In the genomic region with DNA sequence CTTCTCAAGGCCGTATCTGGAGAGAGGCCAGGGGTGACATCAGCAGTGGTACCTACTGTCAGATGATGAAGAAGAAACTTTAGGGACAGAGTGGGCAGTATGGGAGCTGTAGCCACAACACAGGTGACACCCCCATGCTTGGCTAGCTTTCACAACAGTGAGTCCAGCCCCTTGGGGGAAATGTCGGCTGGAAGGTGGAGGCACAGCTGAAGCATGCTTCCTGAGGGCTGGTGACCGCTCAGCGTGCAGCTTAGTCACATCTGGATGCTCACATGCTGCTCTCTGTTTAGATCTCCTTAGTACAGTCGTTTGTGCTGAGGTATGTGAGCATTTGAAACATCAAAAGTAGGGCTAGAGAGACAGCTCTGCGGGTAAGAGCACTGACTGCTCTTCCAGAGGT, we compare ENCODE assay signal across 22 mouse cellular contexts.
DNase-seq lines count a peak whose midpoint lies in the region; ATAC-seq and TF ChIP-seq lines count a peak whose summit lies in the region.
"Had no signal": no experiment of that assay in that cellular context is flagged by ENCODE, and none has a peak within 500 bp of the region (broad histone marks: within the 10 kb centered on the region; RNA-seq: fewer than 3 reads in every experiment).

No protein-coding gene starts in this region.

- DNase-seq in testis, postnatal 10 days (ENCODE audit: low spot score), result peak; percentile 39
- DNase-seq in testis, postnatal 14 days (ENCODE audit: low spot score), result no peak
- DNase-seq in Patski (ENCODE audit: low read depth, low spot score), result no peak
- DNase-seq in spleen, adult 2 months (ENCODE audit: low read depth in 1 of 2, low spot score in 2 of 2), result peak; percentile 25 to 59
- no peak for DNase-seq in layer of hippocampus, adult 2 months (ENCODE audit: low spot score in 2 of 2)
- no peak for DNase-seq in layer of hippocampus, postnatal 14 days (ENCODE audit: low spot score in 2 of 2)
- no peak for DNase-seq in midbrain, postnatal 0 days (ENCODE audit: low spot score)
- DNase-seq: adrenal gland, adult 8-10 months; adrenal gland, postnatal 36 days; cerebellum, adult 8-10 months; cerebellum, postnatal 14 days; embryo, embryonic 11 days; gastrocnemius, adult 2 months; gastrocnemius, postnatal 25 days; heart, postnatal 4 days had no signal

- H3K27me3 ChIP-seq in Patski, result no peaks in the 10 kb centered on the region
- H3K27me3 ChIP-seq in spleen, adult 2 months (ENCODE audit: control insufficient read depth, insufficient read depth, low read length), result no peaks in the 10 kb centered on the region
- H3K27me3 ChIP-seq in midbrain, postnatal 0 days (ENCODE audit: insufficient read depth, low read length), result no peaks in the 10 kb centered on the region
- H3K27me3 ChIP-seq: embryonic facial prominence, embryonic 15.5 days; heart, embryonic 13.5 days; hindbrain, embryonic 12.5 days had no signal

- no peak overlapping the region for H3K4me2 ChIP-seq in midbrain, postnatal 0 days (ENCODE audit: low read depth, low read length, poor library complexity, severe bottlenecking)
- H3K4me2 ChIP-seq: embryonic facial prominence, embryonic 15.5 days; heart, embryonic 13.5 days; hindbrain, embryonic 12.5 days had no signal

- ATAC-seq in Patski, result peak; percentile 54
- ATAC-seq in midbrain, postnatal 0 days (ENCODE audit: low FRiP score), result no peak
- ATAC-seq: forebrain, embryonic 14.5 days; hindbrain, embryonic 16.5 days had no signal

- H3K27ac ChIP-seq in spleen, adult 2 months (ENCODE audit: insufficient read depth, low read length), result 0 out of 2 replicates have a peak overlapping the region, but pooled peaks have one; percentile 20
- H3K27ac ChIP-seq in layer of hippocampus, adult 2 months, result no peak overlapping the region
- H3K27ac ChIP-seq in midbrain, postnatal 0 days (ENCODE audit: low read depth, low read length), result no peak overlapping the region
- H3K27ac ChIP-seq: embryonic facial prominence, embryonic 15.5 days; forebrain, embryonic 10.5 days; gastrocnemius, adult 2 months; heart, embryonic 13.5 days; hindbrain, embryonic 12.5 days had no signal

- H3K4me1 ChIP-seq in spleen, adult 2 months (ENCODE audit: control insufficient read depth, insufficient read depth, insufficient read length), result peaks cover 9% of the 10 kb centered on the region; the same call in 1 of the 2 replicates
- no peaks in the 10 kb centered on the region for H3K4me1 ChIP-seq in midbrain, postnatal 0 days (ENCODE audit: insufficient read depth, low read length)

- H3K36me3 ChIP-seq in spleen, adult 2 months (ENCODE audit: control insufficient read depth, insufficient read depth, low read length), result 0 out of 2 replicates have a peak, but pooled peaks cover 2% of the 10 kb centered on the region
- no peaks in the 10 kb centered on the region for H3K36me3 ChIP-seq in midbrain, postnatal 0 days (ENCODE audit: insufficient read depth, low read length)

- POLR2A ChIA-PET in Patski (lab: Charles Lee), result interaction anchor here (1.7 kb wide), 1 partner anchor 22 kb away, joined by 3 read pairs; no protein-coding TSS in a partner anchor

- no peak for TF ChIP-seq POLR2A in spleen, adult 2 months (IDR thresholded peaks at IDR 0.05; ENCODE audit: low read depth, low read length)

- H3K9me3 ChIP-seq in midbrain, postnatal 0 days (ENCODE audit: low read length), result no peaks in the 10 kb centered on the region
- H3K9me3 ChIP-seq: embryonic facial prominence, embryonic 15.5 days; forebrain, embryonic 10.5 days; heart, embryonic 13.5 days; hindbrain, embryonic 12.5 days had no signal

- CTCF ChIA-PET in Patski (lab: Charles Lee), result interaction anchor here (1.6 kb wide), 1 partner anchor 87 kb away, joined by 5 read pairs; no protein-coding TSS in a partner anchor

- TF ChIP-seq CTCF in Patski (IDR thresholded peaks at IDR 0.05), result no peak
- no peak for TF ChIP-seq CTCF in spleen, adult 2 months (IDR thresholded peaks at IDR 0.05; ENCODE audit: extremely low read depth, insufficient read depth, insufficient read length, insufficient replicate concordance)
- no peak for TF ChIP-seq CTCF in layer of hippocampus, adult 2 months (conservative IDR thresholded peaks at IDR 0.05)
- TF ChIP-seq CTCF in midbrain, postnatal 0 days (IDR thresholded peaks at IDR 0.05), result no peak

- WGBS in spleen, adult 2 months, result 51% methylated on average over 6 of the region's 6 CpGs
- WGBS in midbrain, postnatal 0 days, result 76% methylated on average over 6 of the region's 6 CpGs

- in situ Hi-C loops in Patski (cut with MboI; ENCODE audit: low pct_unique_long_range_greater_than_20kb), result no loop called here

- no peak overlapping the region for H3K9ac ChIP-seq in midbrain, postnatal 0 days (replicated peaks; ENCODE audit: low read length, poor library complexity, severe bottlenecking)
- H3K9ac ChIP-seq: embryonic facial prominence, embryonic 15.5 days; heart, embryonic 13.5 days; hindbrain, embryonic 12.5 days had no signal

- H3K4me3 ChIP-seq in spleen, adult 2 months (ENCODE audit: extremely low read depth, insufficient read depth, insufficient read length), result no peak overlapping the region
- no peak overlapping the region for H3K4me3 ChIP-seq in layer of hippocampus, adult 2 months
- no peak overlapping the region for H3K4me3 ChIP-seq in midbrain, postnatal 0 days (ENCODE audit: low read depth, low read length)
- H3K4me3 ChIP-seq: embryonic facial prominence, embryonic 15.5 days; erythroblast, embryonic 14.5 days; forebrain, embryonic 10.5 days; gastrocnemius, adult 2 months; heart, embryonic 13.5 days; hindbrain, embryonic 12.5 days had no signal

Comparison
In these comparisons a context has a peak if more than half of its experiments do, and no peak if none do; other contexts are left out.
1. DNase-seq: peak in testis, postnatal 10 days (single experiment) and spleen, adult 2 months (2 of 2); none in testis, postnatal 14 days (single experiment), Patski (single experiment), layer of hippocampus, adult 2 months (0 of 2), layer of hippocampus, postnatal 14 days (0 of 2) and midbrain, postnatal 0 days (single experiment).